Mouse (Mus musculus) Muller cell, postnatal 12 days (primary cell): Measurements from ENCODE around the gene Rtn4rl2.
A peak's percentile ranks its signal among the peaks of the same experiment; 100 is the strongest.
"Not testable (repeated sequence)": the region's sequence is repeated elsewhere in the genome, so short reads cannot be mapped to it uniquely, and the experiment has no call there.

Experiments used
- DNase-seq: peaks from one replicate; pipeline ENCODE4 v3.0.0-alpha.2; 2015; ENCODE audit errors: inconsistent ontology term

The Rtn4rl2 gene

GRCm38 (mm10) chr2:84886234-84886731 lies at the start of gene Rtn4rl2:
Rtn4rl2 (minus strand) TSS chr2:84886710.
- DNase-seq, result no peak

DNA sequence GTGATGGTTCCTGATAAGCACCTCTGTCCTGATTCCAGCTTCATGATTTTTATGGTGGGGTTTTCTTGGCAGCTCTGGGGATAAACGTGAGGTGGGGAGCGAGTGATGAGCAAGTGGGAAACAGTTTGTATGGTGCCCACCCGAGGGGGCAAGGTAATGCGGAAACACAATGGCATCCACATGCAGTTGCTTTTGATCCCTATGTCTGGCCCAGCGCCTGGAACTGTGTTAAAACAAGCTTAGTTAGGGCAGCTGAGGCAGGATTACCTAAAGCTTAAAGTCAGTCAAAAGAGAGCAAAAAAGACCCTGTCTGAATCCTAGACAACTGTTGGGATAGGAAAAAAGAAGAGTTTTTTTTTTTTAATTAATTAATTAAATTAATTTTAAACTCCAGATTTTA lies 48.6 kb upstream of the Rtn4rl2 start:
- DNase-seq, result no peak

DNA sequence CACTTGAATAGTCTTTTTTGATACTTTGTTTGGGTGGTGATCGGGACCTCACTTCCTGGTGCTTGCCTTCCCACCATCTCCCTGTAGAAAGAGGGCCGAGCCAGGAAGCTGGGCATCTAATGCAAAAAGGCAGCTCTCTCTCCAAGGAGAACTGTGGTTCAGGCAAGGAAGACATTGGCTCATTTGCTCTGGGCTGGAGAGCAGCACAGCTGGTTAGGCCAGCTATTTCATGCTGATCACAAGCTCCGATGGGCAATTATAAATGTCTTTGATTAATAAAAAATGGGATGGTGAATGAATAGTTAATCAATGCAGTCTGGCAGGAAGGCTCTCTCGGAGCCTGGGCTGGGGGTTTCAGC lies 48.1 kb upstream of the Rtn4rl2 start:
- no peak for DNase-seq

GRCm38 (mm10) chr2:84933992-84934648 lies 47.6 kb upstream of the Rtn4rl2 start:
- no peak for DNase-seq

- no peak for DNase-seq
Observed at GRCm38 (mm10) chr2:84930186-84930585, 43.7 kb upstream of the Rtn4rl2 start.

- DNase-seq, result peak; percentile 59
Observed at GRCm38 (mm10) chr2:84919601-84920108, 33.1 kb upstream of the Rtn4rl2 start.

DNA sequence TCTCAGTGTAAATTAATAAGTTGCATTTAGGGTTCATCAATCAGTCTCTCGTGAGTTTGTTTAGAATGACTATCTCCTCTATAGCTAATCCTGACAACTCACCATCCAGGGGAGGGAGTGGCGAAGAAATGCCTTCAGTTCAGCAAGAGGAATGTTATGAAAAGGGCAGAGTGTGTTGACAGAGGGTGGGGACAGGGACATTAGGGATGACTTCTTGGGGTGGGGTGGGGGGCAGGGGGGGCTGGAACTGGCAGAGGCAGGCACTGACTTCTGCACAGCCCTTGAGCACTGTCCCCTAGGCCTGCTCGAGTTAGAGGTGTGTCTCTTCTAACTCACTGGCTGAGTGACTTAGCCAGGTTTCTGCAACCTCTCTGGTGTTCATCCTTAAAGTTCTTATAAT lies 31.7 kb upstream of the Rtn4rl2 start:
- DNase-seq, result no peak

- no peak for DNase-seq
Observed at GRCm38 (mm10) chr2:84916548-84917320, 30.2 kb upstream of the Rtn4rl2 start.

DNA sequence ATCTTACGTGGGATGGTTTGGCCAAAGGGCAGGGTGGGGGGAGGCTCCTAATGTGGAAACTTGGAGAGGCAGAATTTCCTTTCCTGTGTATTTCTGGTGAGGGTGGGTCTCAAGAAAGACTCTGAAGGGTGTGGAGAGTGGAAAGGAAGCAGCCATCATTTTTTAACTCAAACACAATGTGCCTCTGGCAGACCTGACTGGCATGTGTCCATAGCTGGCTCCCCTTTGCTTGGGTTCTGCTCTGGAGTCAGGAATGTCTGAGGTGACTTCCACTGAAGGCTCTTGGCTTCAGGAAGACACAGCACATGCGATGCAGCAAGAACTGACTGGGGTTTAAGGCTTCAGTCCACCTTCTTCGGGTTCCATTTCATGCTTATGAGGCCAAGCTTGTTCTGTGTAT lies 28.8 kb upstream of the Rtn4rl2 start:
- DNase-seq, result no peak

- DNase-seq, result no peak
Observed at GRCm38 (mm10) chr2:84913881-84914280, 27.4 kb upstream of the Rtn4rl2 start.

- no peak for DNase-seq
Observed at GRCm38 (mm10) chr2:84912722-84913121, 26.2 kb upstream of the Rtn4rl2 start.

DNA sequence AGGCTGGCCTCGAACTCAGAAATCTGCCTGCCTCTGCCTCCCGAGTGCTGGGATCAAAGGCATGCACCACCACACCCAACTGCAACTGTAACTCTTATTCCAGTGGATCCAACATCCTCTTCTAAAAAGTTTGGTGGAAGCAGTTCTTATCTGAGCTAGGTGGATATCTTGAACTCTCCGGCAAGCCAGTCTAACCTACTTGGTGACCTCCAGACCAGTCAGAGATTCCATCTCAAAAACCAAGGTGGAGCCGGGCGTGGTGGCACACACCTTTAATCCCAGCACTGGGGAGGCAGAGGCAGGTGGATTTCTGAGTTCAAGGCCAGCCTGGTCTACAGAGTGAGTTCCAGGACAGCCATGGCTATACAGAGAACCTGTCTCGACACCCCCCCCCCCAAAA lies 10.2 kb upstream of the Rtn4rl2 start:
- DNase-seq, result not testable (repeated sequence)

- DNase-seq, result no peak
Observed at GRCm38 (mm10) chr2:84895495-84896198, 9.1 kb upstream of the Rtn4rl2 start.

DNA sequence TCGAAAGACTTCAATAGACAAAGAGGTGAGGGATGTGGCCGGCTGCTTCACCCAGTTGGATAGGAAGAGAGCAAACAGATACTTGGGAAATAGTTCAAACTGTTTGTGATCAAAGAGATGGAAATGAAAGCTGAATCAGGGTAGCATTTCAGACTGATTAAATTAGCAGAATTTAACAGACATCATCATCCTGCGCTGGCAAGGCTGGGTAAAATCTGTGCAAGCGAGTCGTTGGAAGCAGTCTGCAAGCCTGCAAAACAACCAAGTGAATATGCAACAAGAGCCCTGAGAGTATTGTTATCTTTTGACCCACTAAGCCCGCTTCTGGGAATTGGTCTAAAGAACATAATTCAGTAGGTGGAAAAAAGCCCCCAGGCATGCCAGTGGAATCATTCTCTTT lies 6.8 kb upstream of the Rtn4rl2 start:
- no peak for DNase-seq

DNA sequence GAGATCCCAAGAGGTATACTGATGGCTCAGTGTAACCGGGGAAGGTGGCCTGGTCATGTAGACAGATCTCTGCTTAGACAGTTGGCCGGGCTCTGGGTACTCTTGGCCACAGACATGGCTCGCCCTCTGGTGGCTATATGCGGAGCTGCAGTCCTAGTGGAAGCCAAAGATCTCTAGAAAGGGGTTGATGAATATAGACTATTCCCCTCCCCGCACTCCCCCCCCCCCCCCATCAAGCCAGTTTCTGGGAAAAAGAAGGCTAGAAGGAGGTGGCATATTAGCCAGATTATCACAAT lies 3.5 kb upstream of the Rtn4rl2 start:
- DNase-seq, result peak; percentile 62

GRCm38 (mm10) chr2:84889316-84890044 lies 3.0 kb upstream of the Rtn4rl2 start:
- DNase-seq, result peak; percentile 54

GRCm38 (mm10) chr2:84888657-84889315 lies 2.3 kb upstream of the Rtn4rl2 start:
- peak; percentile 70 for DNase-seq

DNA sequence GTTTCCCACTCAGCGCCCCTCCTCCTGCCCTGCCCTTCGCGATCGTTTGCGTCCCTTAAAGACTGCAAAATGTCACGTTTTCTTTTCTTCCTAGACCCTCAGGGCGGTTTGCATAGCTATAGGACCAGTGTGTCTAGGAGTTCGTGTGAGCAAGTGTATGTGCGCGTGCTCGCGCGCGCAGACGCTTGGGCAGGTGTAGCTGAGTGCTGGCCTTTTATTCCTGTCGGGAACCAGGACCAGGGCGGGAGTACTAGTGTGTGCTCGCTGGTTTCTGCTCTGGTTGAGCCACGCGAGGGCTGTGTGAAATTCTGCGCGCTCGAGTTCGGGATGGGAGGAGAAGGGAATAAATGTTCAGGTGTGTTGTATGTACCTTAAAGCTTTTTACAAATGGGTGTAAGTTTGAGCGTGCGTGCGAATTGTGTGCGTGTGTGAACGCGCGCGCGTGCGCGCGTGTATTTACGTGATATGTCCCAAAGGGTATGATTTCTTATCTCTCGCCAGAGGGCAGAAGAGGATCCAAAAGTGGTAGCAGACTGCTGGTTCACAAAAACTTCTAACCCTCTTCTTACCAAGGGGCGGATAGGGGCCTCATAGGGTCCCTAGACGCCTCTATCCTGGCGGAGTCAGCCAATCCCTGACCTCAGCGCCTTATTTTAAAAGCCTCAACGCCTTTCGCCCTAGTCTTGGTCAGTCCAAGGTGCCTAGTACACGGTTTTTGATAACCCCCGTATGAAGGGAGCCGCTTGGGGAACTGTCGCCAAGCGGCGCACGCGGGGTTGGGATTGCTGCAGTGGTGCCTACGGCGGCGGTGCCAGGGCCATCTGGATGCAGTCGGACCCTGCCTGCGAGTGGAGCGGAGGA lies 1.1 kb upstream of the Rtn4rl2 start:
- DNase-seq, result peak; percentile 49

DNA sequence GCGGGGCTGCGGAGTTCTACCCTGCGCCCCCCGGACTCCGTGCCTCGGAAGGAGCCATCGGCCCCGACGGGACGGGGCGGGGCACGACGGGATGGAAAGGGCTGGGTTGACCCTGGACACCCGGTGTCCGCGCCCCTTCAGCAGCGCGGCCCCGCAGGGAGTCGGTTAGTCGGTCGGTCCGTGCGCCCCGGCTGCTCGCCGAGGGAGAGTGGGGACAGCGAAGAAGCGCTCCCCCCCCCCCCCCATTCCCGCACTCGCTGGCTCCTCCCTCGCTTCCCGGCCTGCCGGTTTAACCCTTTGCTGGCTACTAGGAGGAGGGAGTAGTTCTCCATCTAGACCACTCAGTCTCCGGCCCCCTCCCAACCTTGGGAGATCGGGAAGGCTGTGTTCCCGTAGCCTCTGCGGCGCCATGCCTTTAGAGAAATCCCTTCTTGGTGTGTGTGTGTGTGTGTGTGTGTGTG lies 341 bp upstream of the Rtn4rl2 start:
- peak; percentile 48 for DNase-seq
